8 mouse cellular contexts compared by ENCODE assay signal in the genomic region with DNA sequence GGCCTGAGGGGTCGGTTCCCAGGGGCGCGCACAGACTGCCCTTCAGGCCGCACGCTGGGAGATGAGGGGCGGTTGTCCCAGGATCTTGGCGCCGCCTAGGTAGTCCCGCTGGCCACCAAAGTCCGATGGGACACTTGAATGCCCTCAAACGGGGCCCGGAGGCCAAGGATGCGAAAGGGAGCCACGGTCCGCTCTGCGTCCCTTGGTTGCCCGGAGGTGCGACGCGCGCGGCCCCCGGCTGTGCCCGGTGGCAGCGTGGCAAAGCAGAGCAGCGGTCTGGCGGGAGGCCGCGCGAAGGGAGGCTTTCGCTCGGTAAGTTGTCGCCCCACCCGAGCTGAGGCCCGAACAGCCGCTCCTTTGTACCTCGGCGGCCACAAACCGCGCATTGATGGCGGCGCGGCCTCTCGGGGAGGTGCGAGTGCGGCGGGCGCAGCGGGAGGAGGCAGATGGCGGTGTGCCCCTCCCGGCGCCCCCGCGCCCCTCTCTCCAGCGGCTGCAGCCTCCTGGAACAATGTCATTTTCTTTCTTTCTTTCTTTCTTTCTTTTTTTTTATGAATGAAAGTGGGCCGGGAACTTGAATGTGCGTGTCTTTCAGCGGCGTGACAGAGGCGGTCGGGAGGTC. TPM values are rescaled to one million over a fixed set of nuclear protein-coding genes. Genes with fewer than 3 reads are reported as not detected.
DNase-seq lines count a peak whose midpoint lies in the region; ATAC-seq lines count a peak whose summit lies in the region.

No protein-coding gene starts in this region.

- H3K27ac ChIP-seq in forebrain, embryonic 15.5 days (replicated peaks), result peak overlapping the region; percentile 75
- H3K27ac ChIP-seq in midbrain, embryonic 14.5 days (replicated peaks; ENCODE audit: low read depth, low read length), result peak overlapping the region; percentile 65

- peak overlapping the region; percentile 95 for H3K4me2 ChIP-seq in forebrain, embryonic 15.5 days (replicated peaks)
- peak overlapping the region; percentile 96 for H3K4me2 ChIP-seq in midbrain, embryonic 14.5 days (ENCODE audit: low read length)

- H3K4me1 ChIP-seq in forebrain, embryonic 15.5 days, result peaks cover 54% of the 10 kb centered on the region
- peaks cover 17% of the 10 kb centered on the region; the same call in 1 of the 2 replicates for H3K4me1 ChIP-seq in midbrain, embryonic 14.5 days (ENCODE audit: control insufficient read depth, insufficient read depth, low read length)

- under 1% methylated on average over 61 of the region's 61 CpGs for WGBS in forebrain, embryonic 15.5 days
- 0% methylated on average over 61 of the region's 61 CpGs for WGBS in midbrain, embryonic 14.5 days

- peak overlapping the region; percentile 72 for H3K9ac ChIP-seq in forebrain, embryonic 15.5 days (replicated peaks)
- peak overlapping the region; percentile 60 for H3K9ac ChIP-seq in midbrain, embryonic 14.5 days (replicated peaks; ENCODE audit: low read length)

- ATAC-seq in forebrain, embryonic 15.5 days (replicated peaks), result no peak; the same call in 1 of the 2 replicates
- peak; percentile 35; the same call in 1 of the 2 replicates for ATAC-seq in midbrain, embryonic 14.5 days (ENCODE audit: low FRiP score, low TSS enrichment)
- no peak for ATAC-seq in monocyte, adult 5-6 weeks (replicated peaks; ENCODE audit: insufficient number of reproducible peaks, low FRiP score, low TSS enrichment, poor library complexity, severe bottlenecking)

- H3K4me3 ChIP-seq in forebrain, embryonic 15.5 days, result peak overlapping the region; percentile 73
- H3K4me3 ChIP-seq in midbrain, embryonic 14.5 days (replicated peaks; ENCODE audit: low read depth, low read length), result peak overlapping the region; percentile 48

- DNase-seq in thymus, postnatal 4 days, result peak; percentile 51
- DNase-seq in thymus, adult 18-20 months, result no peak
- peak; percentile 40 for DNase-seq in kidney, postnatal 14 days
- DNase-seq in midbrain, embryonic 14.5 days, result peak; percentile 77
- DNase-seq in urinary bladder, postnatal 4 days (ENCODE audit: low spot score in 2 of 2), result no peak
- DNase-seq in urinary bladder, postnatal 10 days (ENCODE audit: low spot score), result no peak

- H3K27me3 ChIP-seq in forebrain, embryonic 15.5 days, result 0 out of 2 replicates have a peak, but pooled peaks cover 4% of the 10 kb centered on the region
- H3K27me3 ChIP-seq in midbrain, embryonic 14.5 days (ENCODE audit: control insufficient read depth, insufficient read depth, low read length), result peaks cover 21% of the 10 kb centered on the region

- H3K9me3 ChIP-seq in forebrain, embryonic 15.5 days, result no peaks in the 10 kb centered on the region
- no peaks in the 10 kb centered on the region for H3K9me3 ChIP-seq in midbrain, embryonic 14.5 days (ENCODE audit: control insufficient read depth, low read length)

- H3K36me3 ChIP-seq in forebrain, embryonic 15.5 days, result no peaks in the 10 kb centered on the region
- no peaks in the 10 kb centered on the region for H3K36me3 ChIP-seq in midbrain, embryonic 14.5 days (ENCODE audit: control insufficient read depth, insufficient read depth, low read length)

RNA-seq across cellular contexts. Expression of gene Fgfr3, which starts 1.7 kb away (rescaled TPM):
- 32.9 and 44.3 TPM in 2 replicates for polyA plus RNA-seq in forebrain, embryonic 15.5 days (2015; fragmentation: Nextera tagmentation; extraction: Ambion mirVana)
- 20.9 and 21.3 TPM in 2 replicates for polyA plus RNA-seq in midbrain, embryonic 14.5 days (2014; fragmentation: Nextera tagmentation; extraction: Ambion mirVana)
- total RNA-seq in monocyte, adult 5-6 weeks (2017), result not detected in 3 replicates

RNA-seq across cellular contexts. Expression of gene Letm1, which starts 59.5 kb away (rescaled TPM):
- polyA plus RNA-seq in forebrain, embryonic 15.5 days (2015; fragmentation: Nextera tagmentation; extraction: Ambion mirVana), result 69.5 and 72.3 TPM in 2 replicates
- polyA plus RNA-seq in midbrain, embryonic 14.5 days (2014; fragmentation: Nextera tagmentation; extraction: Ambion mirVana), result 64.4 and 70.3 TPM in 2 replicates
- total RNA-seq in monocyte, adult 5-6 weeks (2017), result 15.7 to 27.1 TPM (median 21.0 TPM) in 3 replicates

Comparison
In these comparisons a context has a peak if more than half of its experiments do, and no peak if none do; other contexts are left out.
1. DNase-seq: peak in thymus, postnatal 4 days (single experiment), kidney, postnatal 14 days (single experiment) and midbrain, embryonic 14.5 days (single experiment); none in thymus, adult 18-20 months (0 of 2), urinary bladder, postnatal 4 days (0 of 2) and urinary bladder, postnatal 10 days (single experiment).